Mouse (Mus musculus) lung, embryonic 16.5 days (tissue): ENCODE data around the gene Ccdc57. TPM values are rescaled to one million over a fixed set of nuclear protein-coding genes. Genes with fewer than 3 reads are reported as not detected.
A peak's percentile ranks its signal among the peaks of the same experiment; 100 is the strongest.

Source experiments
- ATAC-seq: fragments of 200-750 bp; cut with Nextera tagmentation; 2 replicates; pipeline ENCODE4 v1.8.0; 2017; ENCODE audit warnings: low read depth, mild to moderate bottlenecking, moderate library complexity
- H3K27ac ChIP-seq: fragments of 300-500 bp; sonication (generic); 2 replicates; pipeline ENCODE4 v1.5.1; 2014; ENCODE audit warnings: mild to moderate bottlenecking, control low read depth, low read length
- H3K27me3 ChIP-seq: fragments of 300-500 bp; sonication (generic); 2 replicates; pipeline ENCODE4 v1.6.1; 2014; ENCODE audit warnings: low read depth, low read length, mixed read lengths; ENCODE audit not compliant: control insufficient read depth, insufficient read depth
- H3K36me3 ChIP-seq: fragments of 300-500 bp; sonication (generic); 2 replicates; pipeline ENCODE4 v1.6.1; 2014; ENCODE audit warnings: low read length; ENCODE audit not compliant: control insufficient read depth, insufficient read depth
- H3K4me1 ChIP-seq: fragments of 300-500 bp; sonication (generic); replicated peaks from 2 replicates; pipeline ENCODE4 v1.6.1; 2014; ENCODE audit warnings: low read length, mixed read lengths; ENCODE audit not compliant: control insufficient read depth, insufficient read depth
- H3K4me2 ChIP-seq: fragments of 300-500 bp; sonication (generic); 2 replicates; pipeline ENCODE4 v1.6.1; 2014; ENCODE audit warnings: low read depth, low read length, control low read depth
- H3K4me3 ChIP-seq: fragments of 300-500 bp; sonication (generic); 2 replicates; pipeline ENCODE4 v1.5.1; 2014; ENCODE audit warnings: mild to moderate bottlenecking, low read length, control low read depth
- H3K9ac ChIP-seq: fragments of 300-500 bp; sonication (generic); 2 replicates; pipeline ENCODE4 v1.6.1; 2014; ENCODE audit warnings: low read length, control low read depth
- H3K9me3 ChIP-seq: fragments of 300-500 bp; sonication (generic); 2 replicates; pipeline ENCODE4 v1.6.1; 2016; ENCODE audit warnings: low read length; ENCODE audit not compliant: control insufficient read depth
- WGBS: fragments of 180-500 bp; shearing (Covaris S2); extraction: QIAGEN DNeasy Blood & Tissue Kit; methylation state at CpG from one replicate; pipeline ENCODE4 v1.1.7; 2014; 5-methylcytosine and 5-hydroxymethylcytosine counted together
- polyA plus RNA-seq: library from polyadenylated mRNA; unstranded; fragments of >200 nt; fragmentation: Nextera tagmentation; extraction: Ambion mirVana; gene quantifications from 2 replicates; pipeline ENCODE4 v1.2.1, GENCODE M21; 2015

Ccdc57 gene
- polyA plus RNA-seq, 1 experiment from 2014 or later, result 6.4 TPM

- 78% methylated on average over 7 of the region's 7 CpGs for WGBS
- Histone ChIP-seq H3K9ac (no peak overlapping the region), H3K4me1 (no peaks in the 10 kb centered on the region; the same call in 1 of the 2 replicates), H3K27ac (no peak overlapping the region), H3K9me3 (no peaks in the 10 kb centered on the region), H3K4me2 (no peak overlapping the region), H3K36me3 (peaks cover 46% of the 10 kb centered on the region), H3K27me3 (no peaks in the 10 kb centered on the region), H3K4me3 (no peak overlapping the region)
- no peak for ATAC-seq
Measured at GRCm38 (mm10) chr11:120805375-120806298, 127.0 kb downstream of the Ccdc57 start.

GRCm38 (mm10) chr11:120804769-120805168, 127.9 kb downstream of the Ccdc57 start:
- no peak for ATAC-seq

GRCm38 (mm10) chr11:120804274-120804673, 128.4 kb downstream of the Ccdc57 start:
- Histone ChIP-seq H3K4me3 (no peak overlapping the region), H3K4me1 (peaks cover 10% of the 10 kb centered on the region), H3K4me2 (no peak overlapping the region), H3K9ac (no peak overlapping the region), H3K9me3 (no peaks in the 10 kb centered on the region), H3K27me3 (no peaks in the 10 kb centered on the region), H3K36me3 (peaks cover 32% of the 10 kb centered on the region), H3K27ac (no peak overlapping the region)
- ATAC-seq, result no peak
- WGBS, result 80% methylated on average over 7 of the region's 7 CpGs

More at GRCm38 (mm10) chr11:120804769-120805168, 127.9 kb downstream of the Ccdc57 start:
- Histone ChIP-seq H3K9me3 (no peaks in the 10 kb centered on the region), H3K9ac (no peak overlapping the region), H3K4me3 (no peak overlapping the region), H3K27ac (no peak overlapping the region), H3K36me3 (peaks cover 37% of the 10 kb centered on the region), H3K4me1 (peaks cover 6% of the 10 kb centered on the region), H3K27me3 (no peaks in the 10 kb centered on the region), H3K4me2 (no peak overlapping the region)
- 56% methylated on average over 4 of the region's 4 CpGs for WGBS

GRCm38 (mm10) chr11:120800061-120800904, 132.4 kb downstream of the Ccdc57 start:
- Histone ChIP-seq H3K9ac (peak overlapping the region; percentile 60), H3K4me3 (peak overlapping the region; percentile 8; the same call in 1 of the 2 replicates)
- WGBS, result 5% methylated on average over 10 of the region's 10 CpGs

GRCm38 (mm10) chr11:120799316-120799890, 133.3 kb downstream of the Ccdc57 start:
- no peaks in the 10 kb centered on the region for H3K9me3 ChIP-seq
- H3K4me2 ChIP-seq, result peak overlapping the region; percentile 11; the same call in 1 of the 2 replicates
- WGBS, result 45% methylated on average over 6 of the region's 6 CpGs
- H3K36me3 ChIP-seq, result no peaks in the 10 kb centered on the region
- no peak overlapping the region for H3K4me3 ChIP-seq
- no peak for ATAC-seq
- no peak overlapping the region; the same call in 1 of the 2 replicates for H3K9ac ChIP-seq
- H3K27me3 ChIP-seq, result no peaks in the 10 kb centered on the region
- H3K4me1 ChIP-seq, result peaks cover 20% of the 10 kb centered on the region
- peak overlapping the region; percentile 86 for H3K27ac ChIP-seq

More at GRCm38 (mm10) chr11:120800061-120800904, 132.4 kb downstream of the Ccdc57 start:
- Histone ChIP-seq H3K4me1 (peaks cover 14% of the 10 kb centered on the region), H3K9me3 (no peaks in the 10 kb centered on the region), H3K27me3 (no peaks in the 10 kb centered on the region), H3K36me3 (peaks cover under 1% of the 10 kb centered on the region; the same call in 1 of the 2 replicates), H3K27ac (peak overlapping the region; percentile 86), H3K4me2 (peak overlapping the region; percentile 25; the same call in 1 of the 2 replicates)
- ATAC-seq, result peak; percentile 83

GRCm38 (mm10) chr11:120798244-120798643, 134.4 kb downstream of the Ccdc57 start:
- WGBS, result 68% methylated on average over 3 of the region's 3 CpGs

GRCm38 (mm10) chr11:120796614-120796946, 136.1 kb downstream of the Ccdc57 start:
- H3K27ac ChIP-seq, result peak overlapping the region; percentile 69
- peak overlapping the region; percentile 61 for H3K9ac ChIP-seq
- peaks cover 19% of the 10 kb centered on the region for H3K36me3 ChIP-seq
- H3K4me1 ChIP-seq, result peaks cover 20% of the 10 kb centered on the region
- peak overlapping the region; percentile 50 for H3K4me2 ChIP-seq
- ATAC-seq, result 0 out of 2 replicates have a peak, but pooled peaks have one; percentile 0
- H3K4me3 ChIP-seq, result peak overlapping the region; percentile 99
- no peaks in the 10 kb centered on the region for H3K27me3 ChIP-seq
- H3K9me3 ChIP-seq, result no peaks in the 10 kb centered on the region
- WGBS, result 26% methylated on average over 8 of the region's 8 CpGs

More at GRCm38 (mm10) chr11:120798244-120798643, 134.4 kb downstream of the Ccdc57 start:
- H3K4me2 ChIP-seq, result no peak overlapping the region
- H3K4me3 ChIP-seq, result no peak overlapping the region
- H3K36me3 ChIP-seq, result peaks cover 8% of the 10 kb centered on the region
- H3K9me3 ChIP-seq, result no peaks in the 10 kb centered on the region
- no peak overlapping the region for H3K27ac ChIP-seq
- H3K27me3 ChIP-seq, result no peaks in the 10 kb centered on the region
- H3K9ac ChIP-seq, result no peak overlapping the region
- ATAC-seq, result no peak
- peaks cover 20% of the 10 kb centered on the region for H3K4me1 ChIP-seq

- Histone ChIP-seq H3K27me3 (no peaks in the 10 kb centered on the region), H3K4me2 (peak within 1 kb of the TSS; percentile 80), H3K9me3 (no peaks in the 10 kb centered on the region), H3K4me1 (peaks cover 20% of the 10 kb centered on the region), H3K4me3 (peak within 1 kb of the TSS; percentile 99), H3K36me3 (peaks cover 25% of the 10 kb centered on the region), H3K9ac (peak within 1 kb of the TSS; percentile 98), H3K27ac (peak within 1 kb of the TSS; percentile 69)
- ATAC-seq, result peak; percentile 87
- WGBS, result 1% methylated on average over 59 of the region's 59 CpGs
Measured at GRCm38 (mm10) chr11:120795756-120796613, 136.7 kb downstream of the Ccdc57 start, which contains the start of gene Dus1l. TSS of gene Dus1l (minus strand) at chr11:120796403.
